Mouse (Mus musculus): ENCODE data around the gene Cox4i2.

Gene Cox4i2

GRCm38 (mm10) chr2:152753944-152754711 is at the start of gene Cox4i2:
Gene Cox4i2 (plus strand): TSS chr2:152754173.
- DNase-seq (ENCODE audit: low spot score in 2 of 2), result no peak

GRCm38 (mm10) chr2:152704256-152704605 is 49.7 kb upstream of the Cox4i2 start:
- no peak for DNase-seq (ENCODE audit: low spot score in 2 of 2)

GRCm38 (mm10) chr2:152704811-152705370 is 49.1 kb upstream of the Cox4i2 start:
- no peak for DNase-seq (ENCODE audit: low spot score in 2 of 2)

GRCm38 (mm10) chr2:152705993-152706571 is 47.9 kb upstream of the Cox4i2 start:
- no peak for DNase-seq (ENCODE audit: low spot score in 2 of 2)

- DNase-seq (ENCODE audit: low spot score in 2 of 2), result no peak
These were observed 46.8 kb upstream of the Cox4i2 start for GRCm38 (mm10) chr2:152707186-152707585.

- DNase-seq (ENCODE audit: low spot score in 2 of 2), result peak; percentile 18 to 40
These were observed 46.3 kb upstream of the Cox4i2 start for GRCm38 (mm10) chr2:152707627-152708026.

GRCm38 (mm10) chr2:152709066-152709465 is 44.9 kb upstream of the Cox4i2 start:
- DNase-seq (ENCODE audit: low spot score in 2 of 2), result no peak

- DNase-seq (ENCODE audit: low spot score in 2 of 2), result no peak
These were observed 37.7 kb upstream of the Cox4i2 start for GRCm38 (mm10) chr2:152716241-152716772.

- no peak for DNase-seq (ENCODE audit: low spot score in 2 of 2)
These were observed 36.3 kb upstream of the Cox4i2 start for GRCm38 (mm10) chr2:152717652-152718051.

- no peak for DNase-seq (ENCODE audit: low spot score in 2 of 2)
These were observed 35.9 kb upstream of the Cox4i2 start for GRCm38 (mm10) chr2:152718076-152718475.

GRCm38 (mm10) chr2:152723651-152724331 is 30.2 kb upstream of the Cox4i2 start:
- no peak for DNase-seq (ENCODE audit: low spot score in 2 of 2)

GRCm38 (mm10) chr2:152724332-152724723 is 29.6 kb upstream of the Cox4i2 start:
- no peak for DNase-seq (ENCODE audit: low spot score in 2 of 2)

- no peak for DNase-seq (ENCODE audit: low spot score in 2 of 2)
These were observed 28.7 kb upstream of the Cox4i2 start for GRCm38 (mm10) chr2:152725178-152725750.

- DNase-seq (ENCODE audit: low spot score in 2 of 2), result no peak
These were observed 27.8 kb upstream of the Cox4i2 start for GRCm38 (mm10) chr2:152726213-152726612.

- no peak for DNase-seq (ENCODE audit: low spot score in 2 of 2)
These were observed 27.1 kb upstream of the Cox4i2 start for GRCm38 (mm10) chr2:152726751-152727335.

GRCm38 (mm10) chr2:152727795-152728510 is 26.0 kb upstream of the Cox4i2 start:
- DNase-seq (ENCODE audit: low spot score in 2 of 2), result no peak

- no peak for DNase-seq (ENCODE audit: low spot score in 2 of 2)
These were observed 25.4 kb upstream of the Cox4i2 start for GRCm38 (mm10) chr2:152728594-152728993.

GRCm38 (mm10) chr2:152729013-152729635 is 24.8 kb upstream of the Cox4i2 start:
- DNase-seq (ENCODE audit: low spot score in 2 of 2), result no peak

- no peak for DNase-seq (ENCODE audit: low spot score in 2 of 2)
These were observed 24.3 kb upstream of the Cox4i2 start for GRCm38 (mm10) chr2:152729636-152730020.

- DNase-seq (ENCODE audit: low spot score in 2 of 2), result no peak
These were observed 20.8 kb upstream of the Cox4i2 start for GRCm38 (mm10) chr2:152733201-152733600.

Measured in spleen, postnatal 36 days (tissue).